Mouse (Mus musculus) cerebellum, adult 9-11 months (tissue): ENCODE measurements around the gene Zfp507.
A peak's percentile ranks its signal among the peaks of the same experiment; 100 is the strongest.

Experiments used
- DNase-seq: peaks from one replicate; pipeline ENCODE4 v3.0.0; 2022

The Zfp507 gene

DNA sequence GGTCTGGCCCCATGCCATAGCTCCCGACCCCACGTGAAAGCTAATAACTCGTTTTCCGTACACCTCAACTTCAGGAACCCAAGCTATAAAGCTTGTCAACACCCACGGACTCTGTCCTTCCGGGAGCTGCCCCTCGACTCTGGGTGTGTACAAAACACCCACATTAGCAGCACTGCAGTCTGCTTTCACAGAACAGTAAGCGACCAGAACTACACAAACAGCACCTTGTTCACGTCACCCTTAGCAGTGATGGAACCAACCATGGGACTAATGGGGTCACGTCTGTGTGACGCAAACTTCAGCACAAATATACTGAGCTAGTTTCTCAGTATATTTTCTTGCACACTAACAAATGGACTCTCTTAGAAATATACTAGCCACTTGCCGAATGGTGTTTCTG is 28.7 kb downstream of the Zfp507 start:
- no peak for DNase-seq

DNA sequence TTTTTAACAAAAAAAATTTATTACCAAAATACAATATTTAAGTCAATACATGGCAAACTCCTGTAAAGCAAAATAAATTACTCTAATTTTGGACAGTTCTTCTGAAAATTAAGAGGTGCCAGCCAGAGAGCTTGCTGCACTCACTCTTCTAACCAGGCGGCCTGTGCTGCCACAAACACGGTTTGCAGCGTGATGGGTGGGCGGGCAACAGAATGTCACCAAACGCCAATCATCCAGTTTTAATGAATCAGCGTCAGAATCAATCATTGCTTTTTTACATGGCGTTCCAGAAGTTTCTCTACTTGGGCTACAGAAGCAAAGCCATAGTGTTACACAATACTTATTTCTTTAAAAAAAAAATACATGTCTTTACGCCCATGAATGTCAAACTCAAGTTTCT is 30.5 kb downstream of the Zfp507 start:
- DNase-seq, result no peak

GRCm38 (mm10) chr7:35771106-35771505 is 31.7 kb downstream of the Zfp507 start:
- DNase-seq, result no peak

DNA sequence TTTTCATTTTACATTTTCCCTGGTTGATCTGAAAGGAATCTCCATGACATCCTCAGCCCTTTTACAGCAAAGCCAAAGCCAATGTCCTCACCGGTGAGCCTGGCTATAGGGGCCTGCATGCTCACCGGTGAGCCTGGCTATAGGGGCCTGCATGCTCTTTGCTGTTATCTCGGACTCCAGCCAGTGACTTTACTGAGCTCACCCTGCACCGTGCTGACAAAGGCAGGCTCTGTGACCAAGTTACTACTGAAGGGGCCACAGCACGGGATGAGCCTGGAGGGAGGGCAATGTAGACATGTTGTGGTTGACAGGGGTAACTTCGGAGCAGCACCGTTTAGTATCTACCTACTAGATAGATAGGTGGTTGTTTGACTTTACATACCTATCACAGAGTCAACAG is 32.7 kb downstream of the Zfp507 start:
- no peak for DNase-seq

- DNase-seq, result no peak
These were observed 38.3 kb downstream of the Zfp507 start for GRCm38 (mm10) chr7:35764461-35764860.

- DNase-seq, result no peak
These were observed 41.0 kb downstream of the Zfp507 start for GRCm38 (mm10) chr7:35761801-35762200.

DNA sequence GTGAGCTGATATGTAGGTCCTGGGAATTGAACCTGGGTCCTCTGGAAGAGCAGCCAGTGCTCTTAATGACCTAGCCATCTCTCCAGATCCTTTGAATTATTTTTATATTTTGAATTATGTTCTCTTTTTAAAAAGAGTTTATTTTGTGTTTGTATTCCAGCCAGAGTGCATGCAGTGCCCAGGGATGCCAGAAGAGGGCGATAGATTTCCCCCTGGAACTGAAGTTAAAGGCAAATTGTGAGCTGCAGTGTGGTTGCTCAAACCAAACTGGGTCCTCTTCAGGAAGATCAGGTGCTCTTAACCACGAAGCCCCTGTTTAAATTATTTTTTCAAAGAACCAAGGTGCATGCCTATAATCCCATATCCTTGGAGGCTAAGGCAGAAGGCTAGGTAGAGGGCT is 43.2 kb downstream of the Zfp507 start:
- DNase-seq, result no peak

- no peak for DNase-seq
These were observed 46.0 kb downstream of the Zfp507 start for GRCm38 (mm10) chr7:35756510-35757440.

DNA sequence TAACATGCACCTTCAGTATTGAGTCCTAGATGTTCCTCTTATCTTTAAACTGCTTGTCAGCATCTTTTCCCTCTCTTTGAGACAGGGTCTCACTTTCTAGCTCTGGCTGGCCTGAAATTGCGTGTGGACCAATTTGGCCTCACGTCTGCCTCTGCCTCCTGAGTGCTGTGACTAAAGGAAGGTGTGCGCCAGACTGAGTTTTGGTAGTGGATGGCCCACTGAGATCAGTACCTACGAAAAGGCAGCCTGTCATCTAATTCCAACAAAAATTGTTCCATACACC is 48.0 kb downstream of the Zfp507 start:
- no peak for DNase-seq

DNA sequence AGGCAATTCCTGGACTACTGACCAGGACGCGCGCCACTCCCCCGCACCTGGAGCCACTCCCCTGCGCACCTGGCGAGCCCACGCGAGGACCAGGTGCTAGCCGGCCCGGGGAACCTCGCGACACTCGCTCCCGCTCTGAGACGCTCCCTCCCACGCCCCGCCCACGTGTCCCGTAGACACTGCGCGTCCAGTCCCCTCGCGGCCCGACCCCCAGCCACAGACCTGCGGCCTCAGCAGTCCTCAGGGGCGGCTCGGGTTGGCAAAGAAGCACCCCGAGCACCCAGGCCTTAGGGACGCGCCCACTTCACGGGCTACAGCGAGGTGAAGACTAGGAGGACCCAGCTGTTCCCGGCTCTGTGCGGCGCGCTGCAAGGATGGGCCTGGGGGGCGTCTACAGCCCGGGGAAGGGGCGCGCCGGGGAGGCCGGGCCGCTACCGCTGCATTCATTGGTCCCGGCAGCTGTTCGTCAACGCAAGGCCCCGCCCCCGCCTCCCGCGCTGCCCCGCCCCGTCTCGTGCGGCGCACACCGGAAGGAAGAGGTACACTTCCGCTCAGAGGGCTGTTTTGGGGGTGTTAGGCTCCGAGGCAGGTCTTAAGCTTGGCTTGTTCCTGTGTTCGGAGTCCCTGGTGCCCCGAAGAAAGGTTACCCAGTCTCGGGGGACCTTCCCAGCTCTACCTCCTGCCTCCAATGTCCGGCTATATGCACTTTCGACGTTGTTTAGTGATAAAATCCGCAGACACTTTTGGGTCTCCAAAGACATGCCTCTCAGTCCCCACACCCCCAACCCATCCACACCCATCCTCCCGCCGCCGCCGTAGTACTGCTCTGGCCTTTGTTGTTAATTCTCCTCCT is 48.5 kb downstream of the Zfp507 start, which contains the start of gene Dpy19l3:
Dpy19l3 (minus strand) TSS at position 422 of the 853 bp plus-strand sequence.
- peak; percentile 85 for DNase-seq

- DNase-seq, result peak; percentile 23
These were observed 49.3 kb downstream of the Zfp507 start for GRCm38 (mm10) chr7:35753319-35754032.

DNA sequence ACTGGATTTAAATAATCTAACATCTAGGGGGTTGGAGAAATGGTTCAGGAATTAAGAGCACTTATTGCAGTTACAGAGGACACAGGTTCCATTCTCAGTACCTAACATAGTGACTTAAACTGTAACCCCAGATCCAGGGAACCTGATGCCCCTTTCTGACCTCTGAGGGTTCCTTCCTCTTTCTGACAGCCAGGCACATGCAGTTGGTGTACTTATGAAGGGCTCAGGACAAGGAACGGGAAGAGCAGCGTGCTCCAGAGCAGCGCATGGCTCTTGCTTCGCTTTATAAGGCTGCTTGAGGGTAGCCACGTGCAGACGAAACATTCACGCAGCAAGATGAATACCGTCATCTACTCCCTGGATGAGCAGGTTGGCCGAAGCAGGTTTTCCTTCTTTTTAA is 51.9 kb downstream of the Zfp507 start:
- DNase-seq, result no peak

DNA sequence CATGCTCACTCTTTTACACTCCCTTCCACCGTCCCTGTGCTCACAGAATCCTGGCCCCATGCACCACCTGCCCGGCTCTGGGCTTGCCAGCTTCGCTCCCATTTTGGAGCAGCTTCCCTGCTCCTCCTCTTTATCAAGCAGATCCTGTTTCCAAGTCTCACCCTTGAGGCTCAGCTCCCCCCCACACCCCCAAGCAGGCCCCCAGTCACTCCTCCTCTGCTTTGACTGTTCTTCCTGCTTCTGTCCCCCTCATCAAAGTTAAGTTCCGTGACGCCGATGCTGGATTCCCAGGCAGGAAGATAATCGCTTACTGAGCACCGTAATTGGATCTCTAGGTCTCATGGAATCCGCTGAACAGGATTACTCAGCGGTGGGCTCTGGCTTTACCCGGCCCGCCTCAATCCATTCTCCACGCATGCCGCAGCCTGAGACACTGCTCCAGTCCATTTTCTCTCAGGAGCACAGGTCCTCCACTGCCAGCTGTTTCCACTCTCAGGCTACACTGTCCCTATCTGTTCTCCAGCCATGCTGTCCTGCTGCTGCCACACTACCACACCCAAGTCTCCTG is 55.3 kb downstream of the Zfp507 start:
- no peak for DNase-seq

GRCm38 (mm10) chr7:35746686-35747396 is 56.0 kb downstream of the Zfp507 start:
- no peak for DNase-seq

DNA sequence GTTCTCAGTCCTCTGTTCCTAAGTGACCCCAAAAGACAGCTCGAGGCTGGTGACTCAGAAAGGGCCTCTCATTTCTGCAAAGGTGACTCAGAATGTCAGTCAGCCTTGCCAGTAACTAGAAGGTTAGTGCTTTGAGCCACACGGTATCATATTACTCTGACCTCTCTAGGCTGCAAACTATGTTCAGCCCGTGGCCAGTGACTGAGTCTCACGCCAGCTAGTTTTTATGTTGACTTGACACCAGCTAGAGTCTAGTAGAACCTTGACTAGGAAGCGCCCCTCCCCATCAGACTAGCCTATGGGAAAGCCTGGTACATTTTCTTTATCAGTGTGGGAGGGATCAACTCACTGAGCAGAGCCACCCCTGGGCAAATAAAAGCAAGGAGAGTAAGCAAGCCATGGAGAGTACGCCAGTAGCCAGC is 57.5 kb downstream of the Zfp507 start:
- no peak for DNase-seq

DNA sequence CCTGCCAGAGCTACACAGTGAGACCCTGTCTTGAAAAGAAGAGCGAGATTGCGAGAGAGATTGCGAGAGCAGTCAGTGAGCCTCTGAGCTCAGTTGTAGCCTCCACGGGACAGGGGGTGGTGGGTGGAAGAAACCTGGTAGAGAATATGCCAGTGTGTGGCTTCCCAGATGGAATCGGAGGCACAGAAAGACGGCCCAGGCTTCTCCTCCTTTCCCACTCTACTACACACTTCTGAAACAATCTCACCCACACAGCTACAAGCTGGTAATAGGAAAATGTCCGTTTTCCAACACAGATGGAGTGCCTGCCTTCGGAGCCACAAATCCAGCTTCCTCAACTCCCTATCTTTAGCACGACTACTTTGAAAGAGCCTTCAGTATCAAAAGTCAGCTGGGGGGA is 58.0 kb downstream of the Zfp507 start:
- DNase-seq, result no peak

DNA sequence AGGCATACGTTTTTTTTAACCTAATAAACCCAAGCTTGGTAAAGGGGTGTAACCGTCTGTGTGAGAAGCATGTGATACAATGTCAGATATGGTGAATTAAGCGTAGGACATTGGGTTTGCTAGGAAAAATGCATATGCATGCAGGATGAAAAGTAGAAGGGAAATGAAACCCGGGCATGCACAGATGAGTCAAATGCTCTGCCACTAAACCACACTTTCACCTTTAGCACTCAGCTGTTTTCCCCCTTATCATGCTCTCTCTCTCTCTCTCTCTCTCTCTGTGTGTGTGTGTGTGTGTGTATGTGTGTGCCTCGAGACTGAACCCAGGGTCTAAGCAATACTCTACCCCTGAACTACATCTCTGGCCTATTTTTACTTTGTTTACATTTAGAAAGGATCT is 60.5 kb downstream of the Zfp507 start:
- DNase-seq, result no peak

- no peak for DNase-seq
These were observed 60.9 kb downstream of the Zfp507 start for GRCm38 (mm10) chr7:35741858-35742257.

DNA sequence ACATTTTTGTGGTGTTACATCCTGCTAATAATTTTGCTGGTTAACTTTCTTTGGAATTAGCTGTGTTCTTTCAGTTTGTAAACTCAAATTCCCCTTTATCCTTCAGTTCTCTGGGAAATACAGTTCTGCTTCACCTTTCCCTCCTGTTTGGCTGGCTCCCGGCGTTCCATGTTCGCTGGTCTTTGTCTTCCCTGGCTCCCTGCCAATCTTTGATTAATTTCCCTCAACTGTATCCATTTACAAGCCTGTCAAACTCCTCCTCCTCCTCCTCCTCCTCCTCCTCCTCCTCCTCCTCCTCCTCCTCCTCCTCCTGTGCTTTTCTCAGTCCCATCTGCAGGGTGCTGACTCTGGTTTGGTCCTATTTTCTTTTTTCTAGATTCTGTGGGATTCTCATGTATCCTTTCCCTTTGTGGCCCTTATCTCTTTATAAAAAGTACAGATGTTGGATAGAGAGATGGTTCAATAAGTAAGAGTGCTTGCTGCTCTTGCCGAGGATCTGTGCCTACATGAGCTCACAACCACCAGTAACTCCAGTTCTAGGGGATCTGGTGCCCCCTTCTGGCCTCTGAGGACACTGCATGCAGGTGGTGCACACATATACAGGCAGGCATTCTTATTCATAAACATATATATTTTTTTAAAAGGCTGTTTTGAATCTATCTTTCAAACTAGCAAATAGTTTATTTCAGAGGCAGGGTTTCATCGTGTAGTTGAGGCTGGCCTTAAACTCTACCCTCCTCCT is 62.1 kb downstream of the Zfp507 start:
- DNase-seq, result no peak

- no peak for DNase-seq
These were observed 63.9 kb downstream of the Zfp507 start for GRCm38 (mm10) chr7:35738871-35739270.

GRCm38 (mm10) chr7:35733313-35734050 is 69.3 kb downstream of the Zfp507 start:
- DNase-seq, result no peak
